Mouse (Mus musculus): ENCODE data around the gene Map3k19.

- no peak for TF ChIP-seq USF1 (IDR thresholded peaks at IDR 0.05; ENCODE audit: low read depth, low read length)
- no peak for TF ChIP-seq POLR2AphosphoS2 (IDR thresholded peaks at IDR 0.05; ENCODE audit: low read depth, low read length)
- no peak for TF ChIP-seq RAD21 (IDR thresholded peaks at IDR 0.05; ENCODE audit: low read depth, low read length)
- no peak for TF ChIP-seq RCOR1 (conservative IDR thresholded peaks at IDR 0.05; ENCODE audit: low read depth, low read length)
- no peak for TF ChIP-seq HCFC1 (IDR thresholded peaks at IDR 0.05; ENCODE audit: low read depth, low read length)
- TF ChIP-seq MAX (IDR thresholded peaks at IDR 0.05; ENCODE audit: low read length), result no peak
- no peak for TF ChIP-seq MAFK (IDR thresholded peaks at IDR 0.05; ENCODE audit: insufficient replicate concordance, low read length)
- TF ChIP-seq POLR2A (IDR thresholded peaks at IDR 0.05; ENCODE audit: low read depth, low read length), result no peak
Measured at GRCm38 (mm10) chr1:127899401-127899800, 44.6 kb upstream of the Map3k19 start.
